Mouse (Mus musculus): Measurements from ENCODE around the gene Prpf6.

DNA sequence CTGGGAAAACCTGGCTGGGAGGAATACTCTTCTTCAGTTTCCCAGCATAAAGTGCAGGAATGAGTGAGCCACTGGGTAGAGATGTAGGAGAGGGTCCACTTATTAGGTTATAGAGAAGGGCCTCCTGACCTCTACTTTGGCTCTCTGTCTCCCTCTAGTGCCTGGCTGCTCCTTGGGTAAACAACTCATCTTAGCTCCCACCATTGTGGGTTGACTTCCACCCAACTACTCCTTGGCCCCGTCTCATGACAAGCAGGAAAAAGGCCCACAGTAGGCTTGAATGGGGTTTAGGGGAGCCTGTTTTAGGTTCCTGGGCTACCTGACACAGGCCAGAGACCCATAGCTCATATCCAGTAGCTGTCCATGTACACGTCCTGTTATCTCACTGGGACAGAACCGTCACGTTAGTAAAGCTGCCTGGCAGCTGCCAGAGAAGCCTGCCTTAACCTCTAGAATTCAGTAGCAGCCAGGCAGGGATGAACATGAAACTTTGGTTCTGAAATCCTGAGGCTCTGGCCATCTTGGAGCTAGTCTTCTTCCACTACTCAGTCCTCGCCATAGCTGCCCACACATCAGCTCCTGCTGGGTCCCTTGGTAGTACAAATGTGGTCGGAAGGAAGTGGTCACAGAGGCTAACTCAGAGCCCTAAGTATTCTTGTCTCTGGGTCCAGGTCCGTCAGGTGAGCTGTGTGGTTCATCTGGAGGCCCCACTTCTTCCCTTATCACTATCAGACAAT lies 23.2 kb upstream of the Prpf6 start:
- TF ChIP-seq CTCF (IDR thresholded peaks at IDR 0.05; ENCODE audit: control insufficient read depth, insufficient read depth, insufficient read length) (peak; percentile 54), MAX (IDR thresholded peaks at IDR 0.05) (no peak), MYOG (IDR thresholded peaks at IDR 0.05; ENCODE audit: control insufficient read depth, extremely low read depth, insufficient read length) (no peak), FOSL1 (IDR thresholded peaks at IDR 0.05; ENCODE audit: insufficient read depth, low read length, poor library complexity, severe bottlenecking) (no peak), USF1 (IDR thresholded peaks at IDR 0.05; ENCODE audit: low read depth) (no peak), MYOD1 (IDR thresholded peaks at IDR 0.05; ENCODE audit: control insufficient read depth, insufficient read length, low read depth) (no peak)
